Mouse (Mus musculus): ENCODE results near the gene Laptm4a. TPM values are rescaled to one million over a fixed set of nuclear protein-coding genes. Genes with fewer than 3 reads are reported as not detected.

Gene Laptm4a
- polyA plus RNA-seq, 1 experiment from 2014 or later: 210 TPM

DNA sequence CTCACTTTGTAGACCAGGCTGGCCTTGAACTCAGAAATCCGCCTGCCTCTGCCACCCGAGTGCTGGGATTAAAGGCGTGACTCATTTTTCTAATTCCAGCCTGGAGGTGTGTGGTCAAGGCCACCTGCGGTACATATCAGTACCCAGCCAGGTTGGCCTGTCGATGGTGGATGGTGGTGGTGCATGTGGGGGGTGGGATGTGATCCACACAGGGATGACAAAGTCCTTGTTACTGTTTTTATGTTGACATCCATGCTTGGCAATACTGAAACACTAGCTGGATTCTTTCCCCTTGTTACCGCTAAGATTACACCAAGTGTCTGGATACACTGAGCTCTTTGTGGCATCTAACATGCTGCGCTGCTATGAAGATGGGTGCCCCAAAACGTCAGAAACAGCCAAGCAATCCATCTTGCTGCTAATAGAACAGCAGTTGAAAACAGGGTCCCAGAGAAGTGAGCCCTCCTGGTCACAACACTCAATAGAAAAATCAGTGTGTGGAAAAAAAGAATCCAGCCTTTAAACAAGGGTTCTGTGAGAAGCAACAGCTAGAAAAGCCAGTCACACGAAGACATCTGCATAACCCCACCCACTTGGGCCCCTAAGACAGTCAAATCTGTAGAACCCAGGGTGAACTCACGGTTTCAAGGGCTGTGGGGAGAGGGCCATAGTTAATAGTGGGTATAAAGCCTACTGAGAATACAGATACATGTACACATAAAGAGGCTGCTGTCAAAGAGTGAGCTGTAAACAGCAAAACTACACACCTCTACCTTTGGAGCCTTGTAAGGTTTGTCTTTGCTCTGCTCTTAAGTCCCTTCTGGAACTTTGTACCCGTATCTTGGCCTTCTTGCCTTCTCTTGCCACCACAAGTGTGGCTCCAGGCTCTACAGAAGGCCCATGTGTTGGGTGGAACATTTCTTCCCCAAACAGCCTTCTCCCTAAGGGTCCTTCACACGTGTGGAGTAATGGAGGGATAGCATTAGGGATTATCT is 18.8 kb downstream of the Laptm4a start:
- H3K27me3 ChIP-seq (replicated peaks; ENCODE audit: control insufficient read depth, insufficient read depth, low read length): no peaks in the 10 kb centered on the region
- peaks cover 28% of the 10 kb centered on the region for H3K36me3 ChIP-seq (ENCODE audit: control insufficient read depth, insufficient read depth, low read length)
- no peak for ATAC-seq
- no peak overlapping the region for H3K9ac ChIP-seq (ENCODE audit: low read depth, low read length)
- H3K4me1 ChIP-seq (ENCODE audit: control insufficient read depth, insufficient read depth, low read depth, low read length): no peaks in the 10 kb centered on the region
- no peak overlapping the region for H3K4me3 ChIP-seq (ENCODE audit: low read length)
- WGBS: 70% methylated on average over 12 of the region's 12 CpGs
- H3K4me2 ChIP-seq (ENCODE audit: low read length): no peak overlapping the region
- H3K9me3 ChIP-seq (ENCODE audit: control insufficient read depth, low read length): no peaks in the 10 kb centered on the region
- H3K27ac ChIP-seq (ENCODE audit: low read depth, low read length): no peak overlapping the region

DNA sequence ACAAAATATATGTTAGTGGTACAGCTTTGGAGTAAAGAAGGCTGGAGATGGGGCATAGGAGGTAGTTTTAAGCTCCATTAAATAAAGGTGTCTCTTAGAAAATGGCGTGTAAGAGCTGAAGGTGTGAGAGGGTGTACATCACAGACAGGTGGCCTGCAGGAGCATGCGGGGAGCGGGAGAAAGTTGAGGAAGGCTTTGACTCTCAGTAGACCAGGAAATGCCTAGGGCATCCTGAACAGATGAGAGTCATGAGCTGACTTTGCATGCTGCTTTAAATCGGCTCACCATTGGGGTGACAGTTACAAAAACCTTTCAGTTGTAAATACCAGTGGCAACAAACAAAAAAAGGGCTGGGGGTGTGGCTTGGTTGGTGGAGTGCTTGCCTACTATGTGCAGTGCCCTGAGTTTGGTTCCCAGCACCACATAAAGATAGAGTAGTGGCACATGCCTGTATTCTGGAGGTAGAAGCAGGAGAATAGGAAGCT is 19.7 kb downstream of the Laptm4a start:
- Histone ChIP-seq H3K4me3 (ENCODE audit: low read length) (no peak overlapping the region), H3K9ac (ENCODE audit: low read depth, low read length) (no peak overlapping the region), H3K9me3 (ENCODE audit: control insufficient read depth, low read length) (no peaks in the 10 kb centered on the region), H3K27me3 (replicated peaks; ENCODE audit: control insufficient read depth, insufficient read depth, low read length) (no peaks in the 10 kb centered on the region), H3K4me2 (ENCODE audit: low read length) (no peak overlapping the region), H3K4me1 (ENCODE audit: control insufficient read depth, insufficient read depth, low read depth, low read length) (no peaks in the 10 kb centered on the region), H3K27ac (ENCODE audit: low read depth, low read length) (no peak overlapping the region), H3K36me3 (ENCODE audit: control insufficient read depth, insufficient read depth, low read length) (peaks cover 20% of the 10 kb centered on the region)
- 66% methylated on average over 4 of the region's 4 CpGs for WGBS
- ATAC-seq: no peak

DNA sequence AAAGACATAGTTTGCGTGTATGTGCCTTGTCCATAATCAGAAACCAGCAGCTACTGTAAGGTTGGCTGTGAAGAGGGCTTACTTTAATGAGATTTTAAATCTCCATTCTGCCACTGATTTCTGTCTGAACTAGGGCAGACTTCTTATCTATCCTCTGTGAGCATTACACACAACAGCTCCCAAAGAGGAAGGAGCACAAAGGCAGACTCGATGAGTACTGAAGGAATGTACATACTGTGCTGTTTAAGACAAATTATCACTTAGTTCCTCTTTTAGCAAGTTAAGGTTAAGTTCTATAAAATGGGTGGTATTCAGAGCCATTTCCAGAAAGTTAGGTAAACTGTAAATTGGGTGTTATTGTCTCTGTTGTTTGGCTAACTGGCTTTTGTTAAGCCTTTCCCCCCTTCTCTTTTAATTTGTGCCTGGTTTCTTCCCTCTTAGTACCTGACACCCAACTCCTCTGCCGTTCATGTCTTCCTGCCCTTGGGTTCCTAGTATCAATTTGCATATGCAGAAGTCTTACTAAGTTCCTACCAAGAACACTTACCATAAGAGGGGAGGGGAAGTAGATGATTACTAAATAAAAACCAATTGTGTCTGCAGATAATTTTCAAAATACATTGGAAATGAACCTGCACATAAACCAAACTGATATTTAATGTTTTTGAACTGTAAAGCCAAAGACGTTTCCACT is 20.4 kb downstream of the Laptm4a start:
- ATAC-seq: no peak

DNA sequence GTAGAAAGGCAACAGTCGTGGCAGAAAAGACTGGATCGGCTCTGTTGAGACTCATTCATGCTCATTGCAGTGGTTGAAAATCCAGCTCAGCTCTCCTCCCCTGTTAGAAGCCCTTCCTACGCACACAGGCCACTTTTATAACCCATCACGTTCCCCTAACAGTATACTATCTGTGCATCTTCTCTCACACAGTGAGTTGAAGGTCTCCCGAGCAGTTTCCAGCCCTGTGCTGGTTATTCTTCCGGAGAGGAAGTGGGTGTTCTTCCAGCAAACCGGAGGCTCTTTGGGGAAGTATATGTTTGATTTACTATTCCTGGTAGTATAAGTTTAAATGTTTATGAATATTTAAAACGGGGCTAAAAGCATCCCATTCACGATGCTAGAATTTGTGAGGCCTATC is 25.7 kb downstream of the Laptm4a start:
- peak overlapping the region; percentile 100 for H3K4me2 ChIP-seq (ENCODE audit: low read length)
- no peaks in the 10 kb centered on the region for H3K36me3 ChIP-seq (ENCODE audit: control insufficient read depth, insufficient read depth, low read length)
- H3K27ac ChIP-seq (ENCODE audit: low read depth, low read length): no peak overlapping the region
- no peaks in the 10 kb centered on the region for H3K9me3 ChIP-seq (ENCODE audit: control insufficient read depth, low read length)
- no peaks in the 10 kb centered on the region for H3K27me3 ChIP-seq (replicated peaks; ENCODE audit: control insufficient read depth, insufficient read depth, low read length)
- WGBS: 64% methylated on average over 9 of the region's 9 CpGs
- H3K9ac ChIP-seq (ENCODE audit: low read depth, low read length): no peak overlapping the region
- no peak for ATAC-seq
- no peak overlapping the region for H3K4me3 ChIP-seq (ENCODE audit: low read length)
- peaks cover 7% of the 10 kb centered on the region for H3K4me1 ChIP-seq (ENCODE audit: control insufficient read depth, insufficient read depth, low read depth, low read length)

More for the DNA sequence above, 20.4 kb downstream of the Laptm4a start:
- Histone ChIP-seq H3K36me3 (ENCODE audit: control insufficient read depth, insufficient read depth, low read length) (peaks cover 15% of the 10 kb centered on the region), H3K27ac (ENCODE audit: low read depth, low read length) (no peak overlapping the region), H3K4me3 (ENCODE audit: low read length) (no peak overlapping the region), H3K9ac (ENCODE audit: low read depth, low read length) (no peak overlapping the region), H3K9me3 (ENCODE audit: control insufficient read depth, low read length) (no peaks in the 10 kb centered on the region), H3K4me1 (ENCODE audit: control insufficient read depth, insufficient read depth, low read depth, low read length) (no peaks in the 10 kb centered on the region), H3K27me3 (replicated peaks; ENCODE audit: control insufficient read depth, insufficient read depth, low read length) (no peaks in the 10 kb centered on the region), H3K4me2 (ENCODE audit: low read length) (no peak overlapping the region)
- WGBS: 78% methylated on average over 4 of the region's 4 CpGs

DNA sequence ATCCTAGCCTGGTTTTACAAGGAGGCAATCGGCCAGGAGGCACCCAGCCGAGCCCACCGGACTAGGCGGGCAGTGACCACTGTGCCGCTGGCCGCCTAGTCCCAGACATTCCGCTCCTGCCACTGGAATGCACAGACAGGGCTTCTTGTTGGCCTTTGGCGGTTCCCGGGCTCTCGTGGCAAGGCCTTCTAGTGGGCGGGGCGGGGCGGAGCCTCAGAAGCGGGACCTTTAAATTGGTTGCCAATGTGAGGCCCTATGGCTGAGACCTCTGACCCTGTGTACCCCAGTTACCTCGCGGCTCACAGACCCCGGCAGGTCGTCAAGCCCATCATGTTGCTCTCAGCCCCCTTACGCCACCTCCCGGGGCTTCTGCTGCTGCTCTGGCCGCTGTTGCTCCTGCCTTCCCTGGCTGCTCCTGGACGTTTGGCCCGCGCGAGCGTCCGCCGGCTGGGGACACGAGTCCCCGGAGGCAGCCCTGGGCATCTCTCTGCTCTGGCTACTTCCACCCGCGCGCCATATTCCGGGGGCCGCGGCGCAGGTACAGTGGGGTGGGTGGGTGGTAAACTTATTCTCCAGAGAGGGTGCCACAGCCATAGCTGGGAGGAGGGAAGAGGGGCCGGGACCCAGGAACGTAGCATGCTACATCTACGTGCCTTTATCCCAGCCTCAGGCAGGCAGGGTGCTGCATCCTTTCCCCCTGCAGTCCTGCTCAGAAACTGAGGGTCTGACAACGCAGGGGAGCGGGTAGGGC is 26.4 kb downstream of the Laptm4a start, which contains the start of gene Matn3:
Matn3 (plus strand) TSS at position 216 of the 751 bp plus-strand sequence.
- 1% methylated on average over 42 of the region's 42 CpGs for whole genome bisulfite sequencing
- Histone ChIP-seq H3K9me3 (ENCODE audit: control insufficient read depth, low read length) (no peaks in the 10 kb centered on the region), H3K9ac (ENCODE audit: low read depth, low read length) (peak within 1 kb of the TSS; percentile 66), H3K27ac (ENCODE audit: low read depth, low read length) (no peak within 1 kb of the TSS), H3K4me3 (ENCODE audit: low read length) (peak within 1 kb of the TSS; percentile 54), H3K36me3 (ENCODE audit: control insufficient read depth, insufficient read depth, low read length) (no peaks in the 10 kb centered on the region), H3K4me2 (ENCODE audit: low read length) (peak within 1 kb of the TSS; percentile 100), H3K27me3 (replicated peaks; ENCODE audit: control insufficient read depth, insufficient read depth, low read length) (no peaks in the 10 kb centered on the region), H3K4me1 (ENCODE audit: control insufficient read depth, insufficient read depth, low read depth, low read length) (peaks cover 7% of the 10 kb centered on the region)
- peak; percentile 85 for ATAC-seq

DNA sequence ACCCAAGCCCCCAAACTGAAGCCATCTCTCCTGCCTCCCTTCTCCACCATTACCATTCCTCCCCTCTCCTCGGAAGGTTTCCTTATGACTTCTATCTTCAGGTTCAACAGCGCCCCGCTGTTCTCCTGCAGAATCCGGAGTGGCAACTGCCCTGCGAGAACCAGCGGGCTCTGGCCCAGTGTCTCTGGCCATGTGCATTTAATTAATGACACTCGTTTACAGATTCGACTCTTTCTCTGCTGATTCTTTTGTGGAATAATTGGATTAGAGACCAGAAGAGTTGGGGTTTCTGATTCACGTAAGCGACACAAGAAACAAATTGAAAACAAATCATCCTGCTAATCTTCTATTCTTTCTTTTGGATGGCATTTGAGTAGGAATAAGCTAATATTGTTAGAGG is 31.7 kb downstream of the Laptm4a start:
- Histone ChIP-seq H3K9ac (ENCODE audit: low read depth, low read length) (no peak overlapping the region), H3K4me3 (ENCODE audit: low read length) (no peak overlapping the region), H3K27ac (ENCODE audit: low read depth, low read length) (no peak overlapping the region), H3K27me3 (replicated peaks; ENCODE audit: control insufficient read depth, insufficient read depth, low read length) (no peaks in the 10 kb centered on the region), H3K4me1 (ENCODE audit: control insufficient read depth, insufficient read depth, low read depth, low read length) (peaks cover 1% of the 10 kb centered on the region), H3K36me3 (ENCODE audit: control insufficient read depth, insufficient read depth, low read length) (no peaks in the 10 kb centered on the region), H3K4me2 (ENCODE audit: low read length) (no peak overlapping the region), H3K9me3 (ENCODE audit: control insufficient read depth, low read length) (no peaks in the 10 kb centered on the region)
- 67% methylated on average over 10 of the region's 10 CpGs for WGBS
- no peak for ATAC-seq

DNA sequence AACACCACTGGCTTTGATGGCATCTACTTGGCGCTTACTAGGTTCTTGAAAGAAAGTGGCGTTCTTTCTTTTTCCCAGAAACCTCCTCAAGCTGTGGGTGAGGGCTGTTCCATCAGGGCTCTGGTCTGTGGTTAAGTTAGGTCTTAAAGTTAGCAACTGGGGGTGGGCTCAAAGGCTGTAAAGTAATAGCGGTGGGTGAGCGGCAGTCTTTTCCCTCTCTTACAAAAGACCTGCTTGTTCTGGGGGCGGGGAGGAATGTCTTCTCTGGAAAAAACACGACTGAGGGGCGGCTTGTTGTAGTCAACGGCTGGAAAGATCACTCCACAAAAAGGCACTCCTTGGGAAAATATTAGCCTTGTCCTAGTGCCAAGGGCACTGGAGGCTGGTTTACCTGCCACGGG is 32.7 kb downstream of the Laptm4a start:
- no peaks in the 10 kb centered on the region for H3K36me3 ChIP-seq (ENCODE audit: control insufficient read depth, insufficient read depth, low read length)
- no peak for ATAC-seq
- H3K9ac ChIP-seq (ENCODE audit: low read depth, low read length): no peak overlapping the region
- H3K4me2 ChIP-seq (ENCODE audit: low read length): no peak overlapping the region
- H3K9me3 ChIP-seq (ENCODE audit: control insufficient read depth, low read length): no peaks in the 10 kb centered on the region
- 50% methylated on average over 9 of the region's 9 CpGs for WGBS
- H3K4me1 ChIP-seq (ENCODE audit: control insufficient read depth, insufficient read depth, low read depth, low read length): no peaks in the 10 kb centered on the region
- no peaks in the 10 kb centered on the region for H3K27me3 ChIP-seq (replicated peaks; ENCODE audit: control insufficient read depth, insufficient read depth, low read length)
- no peak overlapping the region for H3K27ac ChIP-seq (ENCODE audit: low read depth, low read length)
- H3K4me3 ChIP-seq (ENCODE audit: low read length): no peak overlapping the region

DNA sequence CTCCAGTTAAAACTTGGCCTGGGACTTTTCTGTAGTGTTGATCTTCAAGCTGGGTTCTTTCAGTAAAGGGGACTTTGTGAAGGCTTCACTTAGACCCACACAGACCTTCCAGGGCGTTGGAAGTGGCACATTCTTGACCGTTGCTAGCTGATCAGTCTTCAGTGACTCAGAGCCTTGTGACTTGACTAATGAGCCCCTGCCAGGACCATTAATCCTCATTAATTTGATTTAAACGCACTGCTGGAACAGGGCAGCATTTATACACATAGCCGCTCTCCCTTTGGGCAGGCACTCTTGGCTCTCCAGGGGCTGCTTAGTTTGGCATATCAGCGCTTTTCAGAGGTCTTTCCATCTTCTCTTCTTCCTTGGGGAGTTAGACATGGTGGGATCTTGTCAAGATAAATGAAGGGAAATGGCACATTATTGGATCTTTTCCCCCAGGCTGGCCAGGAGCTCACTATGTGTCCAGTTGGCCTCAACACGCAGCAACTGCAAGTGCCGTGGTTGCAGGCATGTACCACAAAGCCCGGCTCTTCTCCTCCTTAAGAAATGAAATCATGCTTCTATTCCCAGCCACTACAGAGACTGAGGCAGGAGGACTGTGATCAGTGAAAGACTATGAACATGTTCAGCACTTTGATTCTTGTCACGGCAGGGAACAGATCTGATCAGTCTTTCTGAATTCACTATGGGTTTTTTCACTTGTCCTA is 40.3 kb downstream of the Laptm4a start:
- no peak overlapping the region for H3K9ac ChIP-seq (ENCODE audit: low read depth, low read length)
- H3K4me1 ChIP-seq (ENCODE audit: control insufficient read depth, insufficient read depth, low read depth, low read length): no peaks in the 10 kb centered on the region; the same call in 1 of the 2 replicates
- no peak overlapping the region for H3K4me3 ChIP-seq (ENCODE audit: low read length)
- WGBS: 45% methylated on average over 9 of the region's 9 CpGs
- H3K4me2 ChIP-seq (ENCODE audit: low read length): no peak overlapping the region
- no peaks in the 10 kb centered on the region for H3K27me3 ChIP-seq (replicated peaks; ENCODE audit: control insufficient read depth, insufficient read depth, low read length)
- ATAC-seq: peak; percentile 78
- no peak overlapping the region for H3K27ac ChIP-seq (ENCODE audit: low read depth, low read length)
- no peaks in the 10 kb centered on the region for H3K9me3 ChIP-seq (ENCODE audit: control insufficient read depth, low read length)
- no peaks in the 10 kb centered on the region for H3K36me3 ChIP-seq (ENCODE audit: control insufficient read depth, insufficient read depth, low read length)

All from hindbrain, embryonic 16.5 days (tissue).